Mouse (Mus musculus) heart, adult 2 months (tissue): ENCODE data around the gene Fyttd1.
"Not testable (repeated sequence)": the region's sequence is repeated elsewhere in the genome, so short reads cannot be mapped to it uniquely, and the experiment has no call there.

Experiments used
- CTCF ChIP-seq: fragments of 200-600 bp; IDR thresholded peaks from 2 replicates; pipeline ENCODE4 v1.8.1; 2022; ENCODE audit warnings: antibody characterized with exemption, mild to moderate bottlenecking, moderate library complexity
- POLR2A ChIP-seq: fragments of 200-500 bp; IDR thresholded peaks from 2 replicates; pipeline ENCODE4 v1.6.1; 2011; ENCODE audit warnings: mild to moderate bottlenecking, low read depth, low read length, control low read depth; ENCODE audit not compliant: insufficient read depth

DNA sequence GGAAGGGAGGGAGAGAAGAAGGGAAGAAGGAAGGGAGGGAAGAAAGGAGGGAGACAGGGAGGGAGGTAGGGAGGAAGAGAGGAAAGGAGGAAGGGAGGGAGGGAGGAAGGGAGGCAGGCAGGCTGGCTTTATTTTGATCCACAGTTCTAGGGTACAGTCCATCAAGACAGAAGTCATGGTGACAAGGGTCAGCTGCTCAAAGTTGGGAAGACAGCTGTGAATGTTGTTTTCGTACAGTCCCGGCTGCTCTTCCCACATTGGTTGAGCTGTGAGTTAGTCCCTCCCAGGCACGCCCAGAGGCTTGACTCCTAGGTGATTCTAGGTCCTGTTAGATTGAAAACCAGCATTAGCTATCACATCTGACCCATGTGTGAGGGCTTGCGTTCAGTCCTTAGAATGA is 62.4 kb downstream of the Fyttd1 start:
- TF ChIP-seq CTCF, POLR2A: not testable (repeated sequence)
